Mouse (Mus musculus) heart, postnatal 0 days (tissue): Measurements from ENCODE around the gene Cstb. TPM values are rescaled to one million over a fixed set of nuclear protein-coding genes. Genes with fewer than 3 reads are reported as not detected.

ENCODE experiments used
- ATAC-seq: fragments of 200-750 bp; cut with Nextera tagmentation; 2 replicates; pipeline ENCODE4 v1.8.0; 2017; ENCODE audit warnings: low read depth, moderate number of reproducible peaks, moderate library complexity; ENCODE audit not compliant: insufficient read depth
- DNase-seq: peaks from one replicate; pipeline ENCODE4 v3.0.0-alpha.2; 2016; ENCODE audit warnings: low spot score
- H3K27ac ChIP-seq: fragments of 300-500 bp; sonication (generic); 2 replicates; pipeline ENCODE4 v1.5.1; 2014; ENCODE audit warnings: low read depth, mild to moderate bottlenecking
- H3K27me3 ChIP-seq: fragments of 300-500 bp; sonication (generic); 2 replicates; pipeline ENCODE4 v1.6.1; 2014; ENCODE audit warnings: low read length, mixed read lengths; ENCODE audit not compliant: control insufficient read depth, insufficient read depth
- H3K36me3 ChIP-seq: fragments of 300-500 bp; sonication (generic); replicated peaks from 2 replicates; pipeline ENCODE4 v1.6.1; 2014; ENCODE audit warnings: low read length, mixed read lengths; ENCODE audit not compliant: control insufficient read depth, insufficient read depth
- H3K4me1 ChIP-seq: fragments of 300-500 bp; sonication (generic); 2 replicates; pipeline ENCODE4 v1.6.1; 2014; ENCODE audit warnings: antibody characterized with exemption; ENCODE audit not compliant: control insufficient read depth, insufficient read depth
- H3K4me2 ChIP-seq: fragments of 300-500 bp; sonication (generic); 2 replicates; pipeline ENCODE4 v1.6.1; 2014; ENCODE audit warnings: low read depth, mild to moderate bottlenecking, low read length, moderate library complexity
- H3K4me3 ChIP-seq: fragments of 300-500 bp; sonication (generic); 2 replicates; pipeline ENCODE4 v1.5.1; 2014; ENCODE audit warnings: low read depth, low read length
- H3K9ac ChIP-seq: fragments of 300-500 bp; sonication (generic); replicated peaks from 2 replicates; pipeline ENCODE4 v1.6.1; 2014; ENCODE audit warnings: low read depth, low read length, mixed read lengths
- H3K9me3 ChIP-seq: fragments of 300-500 bp; sonication (generic); replicated peaks from 2 replicates; pipeline ENCODE4 v1.6.1; 2016; ENCODE audit warnings: low read length; ENCODE audit not compliant: control insufficient read depth
- CTCF ChIP-seq: IDR thresholded peaks from 2 replicates; pipeline ENCODE4 v1.5.1; 2016; ENCODE audit warnings: antibody characterized with exemption, control low read depth, low read depth
- EP300 ChIP-seq: IDR thresholded peaks from 2 replicates; pipeline ENCODE4 v1.6.1; 2016; ENCODE audit warnings: antibody characterized with exemption, low read depth
- WGBS: fragments of 180-500 bp; shearing (Covaris S2); extraction: QIAGEN DNeasy Blood & Tissue Kit; methylation state at CpG from one replicate; pipeline ENCODE4 v1.1.7; 2014; 5-methylcytosine and 5-hydroxymethylcytosine counted together
- polyA plus RNA-seq: library from polyadenylated mRNA; unstranded; fragments of >200 nt; fragmentation: Nextera tagmentation; extraction: Ambion mirVana; gene quantifications from 2 replicates; pipeline ENCODE4 v1.2.1, GENCODE M21; 2015
- total RNA-seq: library from RNA; depleted of rRNA; stranded (reverse); fragments of >200 nt; gene quantifications from 2 replicates; pipeline ENCODE4 v1.2.3, GENCODE M21; 2014; ENCODE audit warnings: low replicate concordance

Cstb gene
- total and polyA plus RNA-seq, 2 experiments from 2014 or later = 99.5 to 153 TPM

- Histone ChIP-seq H3K4me3 (no peak overlapping the region), H3K4me2 (no peak overlapping the region), H3K4me1 (no peaks in the 10 kb centered on the region), H3K27me3 (no peaks in the 10 kb centered on the region), H3K9ac (no peak overlapping the region), H3K36me3 (no peaks in the 10 kb centered on the region), H3K9me3 (no peaks in the 10 kb centered on the region), H3K27ac (no peak overlapping the region)
- TF ChIP-seq CTCF = no peak
- TF ChIP-seq EP300 = no peak
- 43% methylated on average over 5 of the region's 5 CpGs for WGBS
- no peak for DNase-seq
- no peak for ATAC-seq
These were observed 7.6 kb upstream of the Cstb start for GRCm38 (mm10) chr10:78417888-78418287.

DNA sequence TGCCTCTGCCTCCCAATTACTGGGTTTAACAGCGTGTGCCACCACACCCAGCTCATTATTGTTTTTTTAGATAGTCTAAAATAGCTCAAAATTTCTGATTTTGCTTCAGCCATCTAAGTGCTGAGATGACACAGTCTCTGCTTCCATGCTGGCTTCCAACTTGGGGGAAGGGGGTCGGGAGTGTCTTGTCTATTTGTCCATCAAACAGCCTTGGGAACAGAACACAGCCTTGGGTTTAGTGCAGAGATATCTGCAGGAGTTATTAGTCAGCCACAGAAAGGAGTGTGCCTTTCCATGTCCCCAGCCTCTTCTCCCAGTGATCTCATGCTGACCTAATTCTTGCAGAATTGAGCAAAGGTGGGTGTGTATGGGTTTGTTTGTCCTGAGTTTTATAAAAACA lies 6.7 kb upstream of the Cstb start:
- H3K27me3 ChIP-seq = no peaks in the 10 kb centered on the region
- WGBS = 78% methylated on average over 2 of the region's 2 CpGs
- H3K4me1 ChIP-seq = no peaks in the 10 kb centered on the region
- H3K9ac ChIP-seq = no peak overlapping the region
- no peak overlapping the region for H3K4me3 ChIP-seq
- no peak overlapping the region for H3K4me2 ChIP-seq
- no peaks in the 10 kb centered on the region for H3K36me3 ChIP-seq
- ATAC-seq (no peak), DNase-seq (no peak)
- no peaks in the 10 kb centered on the region for H3K9me3 ChIP-seq
- no peak overlapping the region for H3K27ac ChIP-seq
- no peak for TF ChIP-seq CTCF
- no peak for TF ChIP-seq EP300

DNA sequence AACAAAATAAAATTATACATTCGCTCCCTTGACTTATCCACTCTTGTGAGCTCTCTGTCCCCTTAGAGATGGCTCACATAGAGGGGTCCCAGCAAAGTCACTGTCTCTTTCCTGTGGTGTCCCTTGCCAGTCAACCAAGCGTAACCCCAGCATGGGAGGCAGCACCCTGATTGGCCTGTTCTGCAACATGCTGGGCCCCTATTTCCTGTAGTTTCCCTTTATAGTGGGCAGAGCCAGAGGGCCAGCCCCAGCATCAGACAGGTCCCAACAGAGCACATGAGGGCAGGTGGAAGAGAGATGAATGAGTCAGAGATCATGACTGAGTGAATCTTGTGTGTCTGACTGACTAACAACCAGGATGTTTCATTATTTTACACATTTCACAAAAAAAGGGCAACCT lies 4.5 kb upstream of the Cstb start:
- H3K4me3 ChIP-seq = no peak overlapping the region
- H3K4me2 ChIP-seq = no peak overlapping the region
- no peaks in the 10 kb centered on the region for H3K4me1 ChIP-seq
- ATAC-seq (no peak), DNase-seq (no peak)
- H3K9me3 ChIP-seq = no peaks in the 10 kb centered on the region
- no peaks in the 10 kb centered on the region for H3K27me3 ChIP-seq
- WGBS = 79% methylated on average over 2 of the region's 2 CpGs
- no peak overlapping the region for H3K9ac ChIP-seq
- no peak for TF ChIP-seq CTCF
- no peak for TF ChIP-seq EP300
- no peak overlapping the region for H3K27ac ChIP-seq
- H3K36me3 ChIP-seq = no peaks in the 10 kb centered on the region

DNA sequence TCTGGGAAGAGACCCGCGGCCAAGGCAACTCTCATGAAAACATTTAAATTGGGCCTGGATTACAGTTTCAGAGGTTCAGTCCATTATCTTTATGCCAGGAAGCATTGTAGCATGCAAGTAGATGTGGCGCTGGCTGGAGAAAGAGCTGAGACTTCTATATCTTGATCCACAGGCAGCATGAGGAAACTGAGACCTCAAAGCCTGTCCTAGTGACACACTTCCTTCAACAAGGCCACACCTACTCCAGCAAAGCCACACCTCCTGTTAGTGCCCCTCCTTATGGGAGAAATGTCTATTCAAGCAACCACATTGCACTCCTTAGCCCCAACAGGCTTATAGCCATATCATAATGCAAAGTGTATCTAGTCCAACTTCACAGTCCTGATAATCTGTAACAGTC lies 2.9 kb upstream of the Cstb start:
- WGBS = 88% methylated on average over 3 of the region's 3 CpGs
- no peak for TF ChIP-seq EP300

DNA sequence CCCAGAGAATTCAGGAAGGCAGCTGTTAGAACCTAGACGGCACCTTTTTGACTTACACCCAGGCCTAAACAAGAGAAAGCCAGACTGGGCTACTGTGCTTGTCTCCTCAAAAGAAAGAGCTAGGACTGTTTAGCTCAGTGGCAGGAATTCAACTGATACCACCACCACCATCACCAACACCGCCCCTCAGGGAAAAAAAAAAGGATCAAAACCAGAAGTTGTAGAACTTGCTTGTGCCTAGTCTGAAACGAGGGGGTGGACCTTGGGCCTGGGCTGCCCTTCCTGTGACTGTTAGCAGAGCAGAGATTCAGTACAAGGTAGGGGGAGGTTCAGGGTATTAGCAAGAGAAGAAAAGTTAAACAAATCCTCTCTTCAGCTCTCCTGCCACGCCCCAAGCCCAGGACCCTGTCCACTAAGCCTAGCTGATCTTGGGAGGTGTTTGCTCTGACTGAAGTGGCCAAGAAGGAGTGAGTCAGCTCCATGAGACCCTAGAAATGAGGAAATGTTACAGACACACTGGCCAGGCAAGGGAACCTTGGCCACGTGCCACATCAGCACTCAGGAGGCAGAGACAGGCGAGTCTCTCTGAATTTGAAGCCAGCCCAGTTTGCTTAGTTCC lies 757 bp downstream of the Cstb start:
- ATAC-seq (no peak), DNase-seq (no peak)
- Histone ChIP-seq H3K4me2 (peak overlapping the region; percentile 96), H3K36me3 (peaks cover 21% of the 10 kb centered on the region), H3K4me1 (no peaks in the 10 kb centered on the region), H3K4me3 (peak overlapping the region; percentile 92), H3K9ac (peak overlapping the region; percentile 92), H3K9me3 (no peaks in the 10 kb centered on the region), H3K27ac (peak overlapping the region; percentile 75), H3K27me3 (no peaks in the 10 kb centered on the region)
- 40% methylated on average over 6 of the region's 6 CpGs for WGBS
- no peak for TF ChIP-seq EP300
- TF ChIP-seq CTCF = no peak

More for the DNA sequence above, 2.9 kb upstream of the Cstb start:
- H3K36me3 ChIP-seq = peaks cover 8% of the 10 kb centered on the region
- no peaks in the 10 kb centered on the region for H3K4me1 ChIP-seq
- H3K27me3 ChIP-seq = no peaks in the 10 kb centered on the region
- H3K9ac ChIP-seq = no peak overlapping the region
- no peak overlapping the region for H3K4me2 ChIP-seq
- ATAC-seq (no peak), DNase-seq (no peak)
- H3K27ac ChIP-seq = no peak overlapping the region
- no peaks in the 10 kb centered on the region for H3K9me3 ChIP-seq
- H3K4me3 ChIP-seq = no peak overlapping the region

DNA sequence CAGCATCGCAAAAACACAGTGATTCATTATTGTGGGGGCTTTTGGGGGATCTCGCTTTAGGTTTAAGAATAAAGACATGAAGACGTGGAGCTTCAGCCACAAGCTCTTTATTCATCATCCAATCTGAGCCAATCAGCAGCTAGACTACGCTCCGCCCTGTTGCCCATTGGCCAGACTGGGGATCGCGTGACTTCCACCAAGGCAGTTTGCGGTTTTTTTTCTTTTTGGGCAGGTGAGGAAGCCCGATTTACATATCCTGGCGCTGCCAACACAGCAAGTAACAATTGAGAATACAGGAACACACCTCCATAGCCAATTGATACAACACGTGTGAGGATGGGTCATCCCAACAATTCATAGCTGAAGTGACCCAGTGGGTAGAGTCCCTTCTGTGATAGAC lies 2.6 kb downstream of the Cstb start:
- 91% methylated on average over 11 of the region's 11 CpGs for WGBS

More for the DNA sequence above, 2.6 kb downstream of the Cstb start:
- Histone ChIP-seq H3K9ac (no peak overlapping the region), H3K27ac (no peak overlapping the region), H3K4me1 (no peaks in the 10 kb centered on the region), H3K4me3 (no peak overlapping the region), H3K27me3 (no peaks in the 10 kb centered on the region), H3K9me3 (no peaks in the 10 kb centered on the region), H3K36me3 (peaks cover 21% of the 10 kb centered on the region), H3K4me2 (no peak overlapping the region)
- no peak for TF ChIP-seq EP300
- TF ChIP-seq CTCF = no peak
- DNase-seq = no peak
- no peak for ATAC-seq
